Mouse (Mus musculus): ENCODE results near the gene Slc35e2.
"Not testable (repeated sequence)": the region's sequence is repeated elsewhere in the genome, so short reads cannot be mapped to it uniquely, and the experiment has no call there.

Gene Slc35e2

DNA sequence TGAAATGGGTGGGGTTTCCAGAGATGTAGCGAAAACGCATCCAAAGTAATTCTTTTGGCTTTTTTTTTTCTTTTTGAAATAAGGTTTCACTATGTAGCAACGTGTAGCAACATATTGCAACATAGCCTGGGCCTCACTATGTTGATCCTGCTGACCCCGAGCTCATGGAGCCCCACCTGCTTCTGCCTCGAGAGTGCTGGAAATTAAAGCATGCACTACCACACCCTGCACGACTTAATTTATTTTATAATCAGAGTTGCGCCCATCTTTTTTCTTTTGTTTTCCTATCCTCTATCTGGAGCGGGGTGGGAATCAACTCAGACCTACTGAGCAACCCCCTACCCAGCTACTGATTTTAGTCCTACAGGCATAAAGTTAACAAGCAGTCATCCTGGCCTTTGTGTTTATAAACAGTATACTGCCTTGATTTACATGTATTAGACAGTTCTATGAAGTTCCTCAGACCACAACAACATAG is 68.4 kb downstream of the Slc35e2 start:
- no peak for DNase-seq (ENCODE audit: low spot score in 2 of 2)

DNA sequence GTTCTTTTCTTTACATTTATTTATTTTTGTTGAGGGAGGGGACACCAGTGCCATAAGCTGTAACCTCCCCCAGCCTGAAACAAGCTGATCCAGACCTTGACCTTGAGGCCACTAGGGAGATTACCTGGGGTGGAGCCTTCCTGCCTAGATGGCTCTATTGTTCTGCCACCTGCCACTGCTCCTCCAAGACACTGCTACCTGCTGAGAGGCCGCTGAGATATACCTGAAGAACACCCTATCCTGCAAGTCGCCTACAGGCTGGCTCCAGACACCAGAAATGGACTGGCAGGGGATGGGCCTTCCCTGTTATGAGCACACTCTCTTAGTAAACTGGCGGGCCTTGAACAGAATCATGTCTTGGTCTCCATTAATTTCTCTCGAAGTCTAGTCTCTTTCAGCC is 69.0 kb downstream of the Slc35e2 start:
- not testable (repeated sequence) for DNase-seq (ENCODE audit: low spot score in 2 of 2)

DNA sequence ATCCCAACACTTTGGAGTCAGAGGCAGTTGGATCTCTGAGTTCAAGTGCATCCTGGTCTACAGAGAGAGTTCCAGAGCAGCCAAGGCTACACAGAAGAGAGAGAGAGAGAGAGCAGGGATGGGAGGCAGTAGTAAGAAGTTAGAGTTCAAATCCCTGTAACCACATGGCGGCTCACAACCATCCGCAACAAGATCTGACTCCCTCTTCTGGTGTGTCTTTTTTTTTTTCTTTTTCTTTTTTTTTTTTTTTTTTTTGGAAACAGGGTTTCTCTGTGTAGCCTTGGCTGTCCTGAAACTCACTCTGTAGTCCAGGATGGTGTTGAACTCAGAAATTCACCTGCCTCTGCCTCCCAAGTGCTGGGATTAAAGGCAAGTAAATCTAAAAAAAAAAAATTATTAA is 70.9 kb downstream of the Slc35e2 start:
- no peak for DNase-seq (ENCODE audit: low spot score in 2 of 2)

Data from urinary bladder, adult 18-20 months (tissue).